Mouse (Mus musculus) myocyte (in vitro differentiated cells): ENCODE results near the gene Nalcn.

Experiments used
- MAX ChIP-seq: IDR thresholded peaks from one replicate; pipeline ENCODE4 v1.6.1; 2011; ENCODE audit warnings: low read depth, mild to moderate bottlenecking, control low read depth
- POLR2A ChIP-seq: IDR thresholded peaks from one replicate; pipeline ENCODE4 v1.6.1; 2011; ENCODE audit warnings: low read depth, mild to moderate bottlenecking, control low read depth, moderate library complexity; ENCODE audit not compliant: insufficient read length

DNA sequence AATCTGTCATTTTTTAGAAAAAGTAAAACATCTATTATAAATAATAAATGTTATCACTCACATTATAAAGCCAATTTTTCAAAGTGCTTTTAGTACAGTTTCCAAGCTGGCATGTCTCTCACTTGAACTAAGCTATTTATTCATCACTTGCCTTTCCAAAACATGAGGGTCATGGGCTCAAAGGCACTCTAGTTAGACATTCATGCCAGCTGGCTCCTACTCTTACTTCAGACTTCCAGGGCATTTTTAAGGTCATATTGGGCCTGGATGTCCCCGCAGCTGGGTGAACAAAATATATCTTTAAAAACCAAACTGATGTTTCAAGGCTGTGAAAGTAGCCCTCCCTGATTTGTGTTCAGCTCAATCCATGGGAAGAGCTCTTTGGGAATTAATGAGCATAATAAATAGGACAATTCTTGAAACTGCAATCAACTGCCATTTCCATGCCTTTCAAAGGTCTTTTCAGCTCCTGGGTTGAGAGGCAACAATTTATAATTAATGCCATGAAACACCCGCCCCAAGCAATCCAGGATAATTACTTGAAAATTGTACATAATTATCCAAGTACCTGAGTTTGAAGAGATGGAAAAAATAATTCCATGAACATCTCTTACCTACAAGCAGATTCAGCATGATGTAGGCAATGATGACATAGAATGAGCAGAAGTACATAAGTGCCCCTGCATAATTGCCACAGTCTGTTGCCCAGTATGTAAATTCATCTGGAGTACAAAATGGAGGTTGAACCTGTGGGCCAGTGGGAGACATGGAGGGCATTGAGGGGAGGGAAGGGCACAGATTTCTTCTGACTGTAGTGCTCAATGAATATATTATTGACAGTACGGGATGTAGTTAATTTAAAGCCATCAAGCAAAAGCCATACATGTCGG, 335.6 kb downstream of the Nalcn start:
- TF ChIP-seq POLR2A (no peak), MAX (no peak)
